Mouse (Mus musculus): ENCODE measurements around the gene Rnf167. TPM values are rescaled to one million over a fixed set of nuclear protein-coding genes. Genes with fewer than 3 reads are reported as not detected.

The Rnf167 gene
- polyA plus RNA-seq, 1 experiment from 2014 or later, result 75.1 TPM

- Histone ChIP-seq H3K9ac (no peak overlapping the region), H3K27ac (no peak overlapping the region), H3K27me3 (no peaks in the 10 kb centered on the region), H3K36me3 (peaks cover 60% of the 10 kb centered on the region), H3K4me2 (no peak overlapping the region), H3K4me3 (no peak overlapping the region), H3K4me1 (replicated peaks) (peaks cover 8% of the 10 kb centered on the region), H3K9me3 (replicated peaks) (no peaks in the 10 kb centered on the region)
- 65% methylated on average over 12 of the region's 12 CpGs for WGBS
- ATAC-seq (replicated peaks; ENCODE audit: insufficient number of reproducible peaks, insufficient read depth, low FRiP score, low read depth), result no peak
Measured at GRCm38 (mm10) chr11:70681170-70681569, 34.1 kb downstream of the Rnf167 start.

GRCm38 (mm10) chr11:70681897-70682581 lies 35.0 kb downstream of the Rnf167 start:
- WGBS, result 28% methylated on average over 11 of the region's 11 CpGs
- H3K27me3 ChIP-seq, result no peaks in the 10 kb centered on the region
- H3K4me1 ChIP-seq (replicated peaks), result peaks cover 15% of the 10 kb centered on the region
- 0 out of 2 replicates have a peak, but pooled peaks have one; percentile 17 for ATAC-seq (replicated peaks; ENCODE audit: insufficient number of reproducible peaks, insufficient read depth, low FRiP score, low read depth)
- no peak overlapping the region for H3K4me3 ChIP-seq
- H3K36me3 ChIP-seq, result peaks cover 58% of the 10 kb centered on the region
- no peaks in the 10 kb centered on the region for H3K9me3 ChIP-seq (replicated peaks)
- H3K4me2 ChIP-seq, result peak overlapping the region; percentile 7; the same call in 1 of the 2 replicates
- no peak overlapping the region for H3K27ac ChIP-seq
- H3K9ac ChIP-seq, result no peak overlapping the region; the same call in 1 of the 2 replicates

GRCm38 (mm10) chr11:70683640-70684039 lies 36.6 kb downstream of the Rnf167 start:
- H3K4me3 ChIP-seq, result no peak overlapping the region
- no peak overlapping the region for H3K27ac ChIP-seq
- no peaks in the 10 kb centered on the region for H3K9me3 ChIP-seq (replicated peaks)
- WGBS, result 85% methylated on average over 5 of the region's 5 CpGs
- H3K4me2 ChIP-seq, result no peak overlapping the region
- no peaks in the 10 kb centered on the region for H3K27me3 ChIP-seq
- H3K9ac ChIP-seq, result no peak overlapping the region
- peaks cover 54% of the 10 kb centered on the region for H3K36me3 ChIP-seq
- no peak for ATAC-seq (replicated peaks; ENCODE audit: insufficient number of reproducible peaks, insufficient read depth, low FRiP score, low read depth)
- H3K4me1 ChIP-seq (replicated peaks), result peaks cover 23% of the 10 kb centered on the region

GRCm38 (mm10) chr11:70686901-70687566 lies 40.0 kb downstream of the Rnf167 start:
- Histone ChIP-seq H3K4me1 (replicated peaks) (peaks cover 26% of the 10 kb centered on the region), H3K36me3 (peaks cover 34% of the 10 kb centered on the region), H3K4me3 (peak overlapping the region; percentile 74), H3K27me3 (no peaks in the 10 kb centered on the region), H3K9me3 (replicated peaks) (no peaks in the 10 kb centered on the region), H3K9ac (peak overlapping the region; percentile 80), H3K4me2 (peak overlapping the region; percentile 90), H3K27ac (peak overlapping the region; percentile 90)
- ATAC-seq (replicated peaks; ENCODE audit: insufficient number of reproducible peaks, insufficient read depth, low FRiP score, low read depth), result peak; percentile 51
- 2% methylated on average over 16 of the region's 16 CpGs for WGBS

- H3K36me3 ChIP-seq, result peaks cover 30% of the 10 kb centered on the region
- peak within 1 kb of the TSS; percentile 80 for H3K9ac ChIP-seq
- ATAC-seq (replicated peaks; ENCODE audit: insufficient number of reproducible peaks, insufficient read depth, low FRiP score, low read depth), result peak; percentile 91
- H3K9me3 ChIP-seq (replicated peaks), result no peaks in the 10 kb centered on the region
- no peaks in the 10 kb centered on the region for H3K27me3 ChIP-seq
- H3K27ac ChIP-seq, result peak within 1 kb of the TSS; percentile 90
- H3K4me1 ChIP-seq (replicated peaks), result peaks cover 22% of the 10 kb centered on the region
- under 1% methylated on average over 55 of the region's 55 CpGs for WGBS
- peak within 1 kb of the TSS; percentile 74 for H3K4me3 ChIP-seq
- peak within 1 kb of the TSS; percentile 90 for H3K4me2 ChIP-seq
Measured at GRCm38 (mm10) chr11:70687601-70688199, 40.7 kb downstream of the Rnf167 start, which contains the start of gene Camta2. Camta2 (minus strand) TSS chr11:70688105.

GRCm38 (mm10) chr11:70688372-70688771 lies 41.3 kb downstream of the Rnf167 start:
- Histone ChIP-seq H3K4me2 (peak overlapping the region; percentile 90), H3K4me1 (replicated peaks) (peaks cover 22% of the 10 kb centered on the region), H3K27me3 (no peaks in the 10 kb centered on the region), H3K4me3 (peak overlapping the region; percentile 74), H3K27ac (peak overlapping the region; percentile 90), H3K9me3 (replicated peaks) (no peaks in the 10 kb centered on the region), H3K9ac (peak overlapping the region; percentile 80), H3K36me3 (peaks cover 23% of the 10 kb centered on the region)
- WGBS, result 15% methylated on average over 8 of the region's 8 CpGs
- no peak for ATAC-seq (replicated peaks; ENCODE audit: insufficient number of reproducible peaks, insufficient read depth, low FRiP score, low read depth)

- Histone ChIP-seq H3K27ac (no peak overlapping the region), H3K4me1 (replicated peaks) (peaks cover 22% of the 10 kb centered on the region), H3K36me3 (peaks cover 11% of the 10 kb centered on the region; the same call in 1 of the 2 replicates), H3K9ac (no peak overlapping the region), H3K4me3 (no peak overlapping the region), H3K4me2 (no peak overlapping the region), H3K9me3 (replicated peaks) (no peaks in the 10 kb centered on the region), H3K27me3 (no peaks in the 10 kb centered on the region)
- WGBS, result 37% methylated on average over 4 of the region's 4 CpGs
- ATAC-seq (replicated peaks; ENCODE audit: insufficient number of reproducible peaks, insufficient read depth, low FRiP score, low read depth), result no peak
Measured at GRCm38 (mm10) chr11:70689578-70689977, 42.5 kb downstream of the Rnf167 start.

GRCm38 (mm10) chr11:70693504-70693903 lies 46.5 kb downstream of the Rnf167 start:
- peaks cover 6% of the 10 kb centered on the region for H3K4me1 ChIP-seq (replicated peaks)
- H3K36me3 ChIP-seq, result no peaks in the 10 kb centered on the region
- H3K27ac ChIP-seq, result no peak overlapping the region
- H3K4me3 ChIP-seq, result no peak overlapping the region
- no peak overlapping the region for H3K9ac ChIP-seq
- H3K4me2 ChIP-seq, result no peak overlapping the region
- WGBS, result 50% methylated on average over 3 of the region's 3 CpGs
- ATAC-seq (replicated peaks; ENCODE audit: insufficient number of reproducible peaks, insufficient read depth, low FRiP score, low read depth), result no peak
- H3K27me3 ChIP-seq, result no peaks in the 10 kb centered on the region
- no peaks in the 10 kb centered on the region for H3K9me3 ChIP-seq (replicated peaks)

- no peak overlapping the region for H3K9ac ChIP-seq
- peaks cover 19% of the 10 kb centered on the region for H3K4me1 ChIP-seq (replicated peaks)
- no peak overlapping the region for H3K27ac ChIP-seq
- H3K4me2 ChIP-seq, result no peak overlapping the region
- 78% methylated on average over 3 of the region's 3 CpGs for WGBS
- H3K4me3 ChIP-seq, result no peak overlapping the region
- H3K9me3 ChIP-seq (replicated peaks), result no peaks in the 10 kb centered on the region
- no peak for ATAC-seq (replicated peaks; ENCODE audit: insufficient number of reproducible peaks, insufficient read depth, low FRiP score, low read depth)
- H3K27me3 ChIP-seq, result no peaks in the 10 kb centered on the region
- H3K36me3 ChIP-seq, result no peaks in the 10 kb centered on the region
Measured at GRCm38 (mm10) chr11:70697376-70697775, 50.3 kb downstream of the Rnf167 start.

GRCm38 (mm10) chr11:70699051-70699450 lies 52.0 kb downstream of the Rnf167 start:
- no peak overlapping the region for H3K4me2 ChIP-seq
- H3K4me3 ChIP-seq, result no peak overlapping the region
- no peak overlapping the region for H3K9ac ChIP-seq

GRCm38 (mm10) chr11:70699722-70700556 lies 52.9 kb downstream of the Rnf167 start, which contains the start of the genes Inca1 and Kif1c:
Inca1 (minus strand) TSS chr11:70700155.
Kif1c (plus strand) TSS chr11:70700548.
- Histone ChIP-seq H3K4me2 (peak within 1 kb of the TSS; percentile 89), H3K4me1 (replicated peaks) (peaks cover 35% of the 10 kb centered on the region), H3K27ac (peak within 1 kb of the TSS; percentile 96), H3K36me3 (peaks cover 19% of the 10 kb centered on the region), H3K4me3 (peak within 1 kb of the TSS; percentile 91), H3K27me3 (no peaks in the 10 kb centered on the region), H3K9me3 (replicated peaks) (no peaks in the 10 kb centered on the region), H3K9ac (peak within 1 kb of the TSS; percentile 98)
- peak; percentile 88 for ATAC-seq (replicated peaks; ENCODE audit: insufficient number of reproducible peaks, insufficient read depth, low FRiP score, low read depth)
- under 1% methylated on average over 69 of the region's 69 CpGs for WGBS

More at GRCm38 (mm10) chr11:70699051-70699450, 52.0 kb downstream of the Rnf167 start:
- WGBS, result 84% methylated on average over 2 of the region's 2 CpGs
- Histone ChIP-seq H3K9me3 (replicated peaks) (no peaks in the 10 kb centered on the region), H3K36me3 (peaks cover 10% of the 10 kb centered on the region), H3K27me3 (no peaks in the 10 kb centered on the region), H3K4me1 (replicated peaks) (peaks cover 35% of the 10 kb centered on the region), H3K27ac (no peak overlapping the region)
- no peak for ATAC-seq (replicated peaks; ENCODE audit: insufficient number of reproducible peaks, insufficient read depth, low FRiP score, low read depth)

Measured in heart, embryonic 15.5 days (tissue).